Comparison of ENCODE assay signal across 24 mouse cellular contexts in genomic region chr6:34870724-34871123, GRCm38 (mm10). TPM values are rescaled to one million over a fixed set of nuclear protein-coding genes. Genes with fewer than 3 reads are reported as not detected.
DNase-seq lines count a peak whose midpoint lies in the region; ATAC-seq and TF ChIP-seq lines count a peak whose summit lies in the region.
"Had no signal": no experiment of that assay in that cellular context is flagged by ENCODE, and none has a peak within 500 bp of the region (broad histone marks: within the 10 kb centered on the region; RNA-seq: fewer than 3 reads in every experiment).

No protein-coding gene starts in this region.

- H3K9me3 ChIP-seq in megakaryocyte, embryonic 14.5 days: no peaks in the 10 kb centered on the region
- H3K9me3 ChIP-seq in embryonic facial prominence, embryonic 13.5 days: no peaks in the 10 kb centered on the region
- no peaks in the 10 kb centered on the region for H3K9me3 ChIP-seq in liver, embryonic 15.5 days (replicated peaks)
- H3K9me3 ChIP-seq: heart, embryonic 12.5 days; midbrain, embryonic 12.5 days had no signal

- ATAC-seq in megakaryocyte, adult 5-6 weeks (ENCODE audit: poor library complexity, severe bottlenecking): no peak
- ATAC-seq in embryonic facial prominence, embryonic 13.5 days (ENCODE audit: insufficient number of reproducible peaks, insufficient read depth, low FRiP score, low TSS enrichment, low read depth): no peak
- ATAC-seq in liver, embryonic 15.5 days (ENCODE audit: insufficient read depth): no peak
- ATAC-seq: hindbrain, postnatal 0 days; lung, postnatal 0 days had no signal

- H3K9ac ChIP-seq in heart, adult 2 months (ENCODE audit: low read depth, low read length): no peak overlapping the region
- H3K9ac ChIP-seq in embryonic facial prominence, embryonic 13.5 days: no peak overlapping the region
- no peak overlapping the region for H3K9ac ChIP-seq in liver, embryonic 15.5 days
- H3K9ac ChIP-seq: heart, embryonic 12.5 days; midbrain, embryonic 12.5 days had no signal

- no peaks in the 10 kb centered on the region for H3K79me2 ChIP-seq in heart, adult 2 months (replicated peaks; ENCODE audit: control insufficient read depth, insufficient read depth, low read length)

- peaks cover 46% of the 10 kb centered on the region for H3K4me1 ChIP-seq in heart, adult 2 months (ENCODE audit: control insufficient read depth, insufficient read depth, low read length)
- H3K4me1 ChIP-seq in megakaryocyte, embryonic 14.5 days: peaks cover 100% of the 10 kb centered on the region
- H3K4me1 ChIP-seq in embryonic facial prominence, embryonic 13.5 days: peaks cover 57% of the 10 kb centered on the region
- peaks cover 86% of the 10 kb centered on the region for H3K4me1 ChIP-seq in liver, embryonic 15.5 days (replicated peaks)
- H3K4me1 ChIP-seq in cerebellum, adult 2 months (ENCODE audit: control insufficient read depth, insufficient read depth, low read length): no peaks in the 10 kb centered on the region

- no peak for TF ChIP-seq POLR2A in heart, adult 2 months (IDR thresholded peaks at IDR 0.05; ENCODE audit: insufficient read depth, low read depth, low read length)
- no peak for TF ChIP-seq POLR2A in cerebellum, adult 2 months (IDR thresholded peaks at IDR 0.05; ENCODE audit: borderline replicate concordance, insufficient read depth, low read length)

- peaks cover 17% of the 10 kb centered on the region for H3K36me3 ChIP-seq in heart, adult 2 months (ENCODE audit: control insufficient read depth, insufficient read depth, low read length)
- peaks cover 92% of the 10 kb centered on the region for H3K36me3 ChIP-seq in megakaryocyte, embryonic 14.5 days (replicated peaks; ENCODE audit: low read length)
- H3K36me3 ChIP-seq in embryonic facial prominence, embryonic 13.5 days: peaks cover 7% of the 10 kb centered on the region
- H3K36me3 ChIP-seq in liver, embryonic 15.5 days (replicated peaks): peaks cover 14% of the 10 kb centered on the region; the same call in 1 of the 2 replicates

- no peak overlapping the region for H3K4me3 ChIP-seq in heart, adult 2 months
- peak overlapping the region; percentile 69 for H3K4me3 ChIP-seq in megakaryocyte, embryonic 14.5 days (replicated peaks)
- no peak overlapping the region for H3K4me3 ChIP-seq in embryonic facial prominence, embryonic 13.5 days
- no peak overlapping the region for H3K4me3 ChIP-seq in liver, embryonic 15.5 days (replicated peaks)
- no peak overlapping the region for H3K4me3 ChIP-seq in cerebellum, adult 2 months (replicated peaks; ENCODE audit: insufficient read depth, low read depth, low read length)
- H3K4me3 ChIP-seq: heart, embryonic 12.5 days; midbrain, embryonic 12.5 days had no signal

- H3K27me3 ChIP-seq in heart, adult 2 months (ENCODE audit: control insufficient read depth, insufficient read depth, low read length): no peaks in the 10 kb centered on the region
- no peaks in the 10 kb centered on the region for H3K27me3 ChIP-seq in megakaryocyte, embryonic 14.5 days (replicated peaks)
- H3K27me3 ChIP-seq in embryonic facial prominence, embryonic 13.5 days: no peaks in the 10 kb centered on the region
- no peaks in the 10 kb centered on the region for H3K27me3 ChIP-seq in liver, embryonic 15.5 days
- H3K27me3 ChIP-seq in cerebellum, adult 2 months (ENCODE audit: control insufficient read depth, insufficient read depth, low read length): no peaks in the 10 kb centered on the region
- H3K27me3 ChIP-seq: heart, embryonic 12.5 days; midbrain, embryonic 12.5 days had no signal

- intact Hi-C loops in heart, adult 2 months (cut with DNase I): no loop called here
- intact Hi-C loops in left cerebral cortex, postnatal 25 days (cut with DNase I): no loop called here

- 68% methylated on average over 5 of the region's 5 CpGs for WGBS in heart, adult 2 months
- WGBS in embryonic facial prominence, embryonic 13.5 days: 31% methylated on average over 5 of the region's 5 CpGs
- WGBS in liver, embryonic 15.5 days (ENCODE audit: insufficient replicate concordance): 74% methylated on average over 5 of the region's 5 CpGs
- WGBS in cerebellum, adult 2 months: 70% methylated on average over 5 of the region's 5 CpGs

- DNase-seq in heart, adult 2 months: no peak
- no peak for DNase-seq in heart, adult 8-10 months (ENCODE audit: low spot score)
- DNase-seq in left cerebral cortex, postnatal 25 days (ENCODE audit: low spot score in 2 of 2): no peak
- no peak for DNase-seq in cerebellum, adult 2 months
- DNase-seq: adrenal gland, postnatal 25 days; cerebellum, adult 9-10 months; gastrocnemius, postnatal 25 days; kidney, adult 11 months; layer of hippocampus, postnatal 36 days; left cerebral cortex, postnatal 4 days; right cerebral cortex, postnatal 4 days; thymus, postnatal 4 days had no signal

- no peak overlapping the region for H3K4me2 ChIP-seq in embryonic facial prominence, embryonic 13.5 days
- no peak overlapping the region for H3K4me2 ChIP-seq in liver, embryonic 15.5 days
- H3K4me2 ChIP-seq: midbrain, embryonic 12.5 days had no signal

- no peak for TF ChIP-seq CTCF in heart, adult 2 months (IDR thresholded peaks at IDR 0.05)
- TF ChIP-seq CTCF in cerebellum, adult 2 months (IDR thresholded peaks at IDR 0.05; ENCODE audit: borderline replicate concordance, insufficient read depth, low read depth, low read length): no peak

- H3K27ac ChIP-seq in heart, adult 2 months: peak overlapping the region; percentile 36; the same call in 1 of the 2 replicates
- peak overlapping the region; percentile 90 for H3K27ac ChIP-seq in embryonic facial prominence, embryonic 13.5 days
- H3K27ac ChIP-seq in liver, embryonic 15.5 days (replicated peaks): peak overlapping the region; percentile 80; the same call in 1 of the 2 replicates
- no peak overlapping the region for H3K27ac ChIP-seq in cerebellum, adult 2 months (ENCODE audit: insufficient read depth, low read length)
- H3K27ac ChIP-seq: hindbrain, postnatal 0 days; midbrain, embryonic 12.5 days had no signal

- no peak for TF ChIP-seq EP300 in heart, adult 2 months (IDR thresholded peaks at IDR 0.05; ENCODE audit: insufficient read depth, low read depth, low read length)

RNA-seq across cellular contexts. Expression of gene Cyren, which starts 7.1 kb away (rescaled TPM):
- total RNA-seq in heart, adult 2 months (2021): 1 to 10 TPM; 3.5 to 5.5 TPM
- polyA plus RNA-seq in heart, adult 2 months (2012; rRNA removed): 5.8 and 6.2 TPM in 2 replicates
- 1 to 10 TPM; 3.7 to 4.2 (median 3.8) TPM for total RNA-seq in heart, adult 8-10 months (2022)
- polyA plus RNA-seq in megakaryocyte, embryonic 14.5 days (2012; ENCODE audit: insufficient read depth, low replicate concordance): 14.0 and 14.5 TPM in 2 replicates
- 7.5 and 8.1 TPM in 2 replicates for total RNA-seq in megakaryocyte, adult 5-6 weeks (2015)
- total RNA-seq in megakaryocyte, adult 5-6 weeks (2017): 3.8 and 7.1 TPM in 2 replicates
- polyA plus RNA-seq in embryonic facial prominence, embryonic 13.5 days (2015; fragmentation: Nextera tagmentation; extraction: Ambion mirVana): 19.0 and 20.4 TPM in 2 replicates
- polyA plus RNA-seq in liver, embryonic 15.5 days (2015; fragmentation: Nextera tagmentation; extraction: Ambion mirVana): 5.7 and 6.1 TPM in 2 replicates
- total RNA-seq in left cerebral cortex, postnatal 25 days (2021): 1 to 10 TPM; 5.5 to 6.1 TPM
- polyA plus RNA-seq in cerebellum, adult 2 months (2012; rRNA removed): 3.7 and 4.9 TPM in 2 replicates

RNA-seq across cellular contexts. Expression of gene Tmem140, which starts 7.8 kb away (rescaled TPM):
- 10 to 100 TPM; 22.9 TPM for total RNA-seq in heart, adult 2 months (2021)
- polyA plus RNA-seq in heart, adult 2 months (2012; rRNA removed): 18.2 and 23.5 TPM in 2 replicates
- total RNA-seq in heart, adult 8-10 months (2022): 10 to 100 TPM; 17.8 to 27.1 (median 24.5) TPM
- 5.5 and 11.5 TPM in 2 replicates for polyA plus RNA-seq in megakaryocyte, embryonic 14.5 days (2012; ENCODE audit: insufficient read depth, low replicate concordance)
- 3.1 and 5.0 TPM in 2 replicates for total RNA-seq in megakaryocyte, adult 5-6 weeks (2015)
- 2.8 and 6.1 TPM in 2 replicates for total RNA-seq in megakaryocyte, adult 5-6 weeks (2017)
- polyA plus RNA-seq in embryonic facial prominence, embryonic 13.5 days (2015; fragmentation: Nextera tagmentation; extraction: Ambion mirVana): 1.8 and 2.0 TPM in 2 replicates
- polyA plus RNA-seq in liver, embryonic 15.5 days (2015; fragmentation: Nextera tagmentation; extraction: Ambion mirVana): 5.8 and 8.5 TPM in 2 replicates
- 1 to 10 TPM; 2.0 to 2.4 TPM for total RNA-seq in left cerebral cortex, postnatal 25 days (2021)
- 1.4 and 1.8 TPM in 2 replicates for polyA plus RNA-seq in cerebellum, adult 2 months (2012; rRNA removed)

RNA-seq across cellular contexts. Expression of gene Wdr91, which starts 40.0 kb away (rescaled TPM):
- 10 to 100 TPM; 12.7 to 13.4 TPM for total RNA-seq in heart, adult 2 months (2021)
- 8.1 and 13.3 TPM in 2 replicates for polyA plus RNA-seq in heart, adult 2 months (2012; rRNA removed)
- 10 to 100 TPM; 11.6 to 15.9 (median 13.3) TPM for total RNA-seq in heart, adult 8-10 months (2022)
- polyA plus RNA-seq in megakaryocyte, embryonic 14.5 days (2012; ENCODE audit: insufficient read depth, low replicate concordance): 13.0 and 28.5 TPM in 2 replicates
- total RNA-seq in megakaryocyte, adult 5-6 weeks (2015): 4.2 and 7.6 TPM in 2 replicates
- total RNA-seq in megakaryocyte, adult 5-6 weeks (2017): 19.6 and 27.5 TPM in 2 replicates
- 11.9 and 13.6 TPM in 2 replicates for polyA plus RNA-seq in embryonic facial prominence, embryonic 13.5 days (2015; fragmentation: Nextera tagmentation; extraction: Ambion mirVana)
- 10.2 and 11.0 TPM in 2 replicates for polyA plus RNA-seq in liver, embryonic 15.5 days (2015; fragmentation: Nextera tagmentation; extraction: Ambion mirVana)
- total RNA-seq in left cerebral cortex, postnatal 25 days (2021): 10 to 100 TPM; 28.3 to 36.4 TPM
- 26.7 and 28.0 TPM in 2 replicates for polyA plus RNA-seq in cerebellum, adult 2 months (2012; rRNA removed)

RNA-seq across cellular contexts. Expression of gene Stra8, which starts 49.2 kb away (rescaled TPM):
- not detected for total RNA-seq in heart, adult 2 months (2021)
- not detected in 2 replicates for polyA plus RNA-seq in heart, adult 2 months (2012; rRNA removed)
- not detected for total RNA-seq in heart, adult 8-10 months (2022)
- not detected in 2 replicates for polyA plus RNA-seq in megakaryocyte, embryonic 14.5 days (2012; ENCODE audit: insufficient read depth, low replicate concordance)
- not detected in 2 replicates for total RNA-seq in megakaryocyte, adult 5-6 weeks (2015)
- total RNA-seq in megakaryocyte, adult 5-6 weeks (2017): not detected in 2 replicates
- polyA plus RNA-seq in embryonic facial prominence, embryonic 13.5 days (2015; fragmentation: Nextera tagmentation; extraction: Ambion mirVana): not detected in 2 replicates
- not detected in 2 replicates for polyA plus RNA-seq in liver, embryonic 15.5 days (2015; fragmentation: Nextera tagmentation; extraction: Ambion mirVana)
- total RNA-seq in left cerebral cortex, postnatal 25 days (2021): not detected
- polyA plus RNA-seq in cerebellum, adult 2 months (2012; rRNA removed): not detected in 2 replicates
- total RNA-seq: adrenal gland, postnatal 25 days; gastrocnemius, postnatal 25 days; heart, postnatal 25 days; hindbrain, postnatal 0 days; layer of hippocampus, adult 18-20 months; layer of hippocampus, postnatal 36 days; left cerebral cortex, postnatal 4 days; neutrophil, adult 5-6 weeks had no signal
- polyA plus RNA-seq: heart, embryonic 12.5 days; hindbrain, postnatal 0 days; kidney, postnatal 0 days; midbrain, embryonic 12.5 days had no signal
